Mouse (Mus musculus): ENCODE measurements around the gene Hrh3.

Hrh3 gene

DNA sequence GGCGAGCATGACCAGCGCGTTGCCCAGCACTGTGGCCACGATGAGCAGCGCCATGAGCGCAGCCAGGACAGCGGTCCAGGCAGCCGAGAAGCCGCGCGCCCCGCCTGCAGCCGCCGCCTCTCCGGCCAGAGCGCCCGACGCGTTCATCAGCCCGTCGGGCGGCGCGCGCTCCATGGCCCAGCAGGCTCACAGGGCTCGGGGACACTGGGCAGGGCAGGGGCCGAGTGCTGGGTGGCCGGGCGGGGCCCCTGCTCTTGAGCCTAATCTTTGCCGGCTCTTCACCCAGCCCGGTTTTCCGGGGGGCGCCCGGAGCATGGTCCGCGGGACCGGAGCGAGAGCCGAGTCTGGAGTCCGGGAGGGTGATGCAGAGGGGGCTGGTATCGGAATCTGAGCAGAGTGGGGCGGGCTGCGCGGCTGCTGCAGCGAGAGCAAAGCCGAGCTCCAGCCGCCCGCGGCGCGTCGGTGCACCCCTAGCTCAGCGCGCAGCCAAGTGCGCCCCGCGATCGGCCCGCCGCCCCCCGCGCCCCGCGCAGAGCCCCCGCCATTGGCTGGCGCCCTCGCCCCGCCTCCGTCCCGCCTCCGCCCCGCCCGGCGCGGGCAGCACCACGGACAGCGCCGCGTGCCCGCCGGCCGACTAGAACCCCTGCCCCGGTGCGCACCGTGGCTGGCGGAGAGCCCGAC, at the start of gene Hrh3:
TSS of gene Hrh3 (minus strand) at position 511 of the 681 bp plus-strand sequence.
- peak; percentile 88 to 96 for DNase-seq (ENCODE audit: inconsistent age in 2 of 2, low spot score in 1 of 2)

GRCm38 (mm10) chr2:180148551-180148950, 44.3 kb upstream of the Hrh3 start:
- DNase-seq (ENCODE audit: inconsistent age in 2 of 2, low spot score in 1 of 2) = peak in 1 of 2 experiments; percentile 46

DNA sequence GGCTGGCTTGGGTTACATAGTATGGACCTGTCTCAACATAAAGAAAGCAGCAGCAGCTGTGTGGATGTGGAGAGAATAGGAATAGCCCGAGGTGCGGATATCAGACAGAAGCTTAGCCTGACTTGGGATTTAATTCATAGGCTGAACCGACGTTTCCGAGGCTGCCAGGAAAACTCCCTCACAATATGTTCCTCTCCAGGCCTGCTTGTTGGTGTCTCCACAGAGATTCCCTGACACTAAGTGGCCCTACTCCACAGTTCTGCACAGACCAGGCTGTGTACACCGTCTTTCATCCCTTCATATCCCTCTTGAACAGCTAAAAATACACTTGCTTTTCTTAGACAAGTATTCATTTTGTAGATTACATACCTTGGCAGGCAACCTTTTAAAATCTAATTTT, 43.1 kb upstream of the Hrh3 start:
- DNase-seq (ENCODE audit: inconsistent age in 2 of 2, low spot score in 1 of 2) = no peak

DNA sequence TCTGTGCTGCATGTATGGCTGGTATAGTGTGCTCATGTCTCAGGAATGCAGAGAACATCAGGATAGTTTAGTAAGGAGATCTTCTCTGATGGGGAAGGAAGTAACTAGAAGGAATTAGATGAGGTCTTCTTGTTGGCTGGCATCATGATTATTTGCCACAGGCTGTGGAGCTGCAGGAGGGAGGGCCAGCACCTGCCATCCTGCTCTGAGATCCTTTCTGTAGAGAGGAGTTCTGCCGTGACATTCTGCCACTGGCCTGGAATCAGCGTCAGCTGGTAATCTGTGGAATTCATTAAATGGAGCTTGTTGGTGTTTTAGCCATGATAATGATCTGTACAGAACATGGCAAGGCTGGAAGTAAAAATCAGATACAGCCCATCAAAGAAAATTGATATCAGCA, 41.8 kb upstream of the Hrh3 start:
- no peak for DNase-seq (ENCODE audit: inconsistent age in 2 of 2, low spot score in 1 of 2)

DNA sequence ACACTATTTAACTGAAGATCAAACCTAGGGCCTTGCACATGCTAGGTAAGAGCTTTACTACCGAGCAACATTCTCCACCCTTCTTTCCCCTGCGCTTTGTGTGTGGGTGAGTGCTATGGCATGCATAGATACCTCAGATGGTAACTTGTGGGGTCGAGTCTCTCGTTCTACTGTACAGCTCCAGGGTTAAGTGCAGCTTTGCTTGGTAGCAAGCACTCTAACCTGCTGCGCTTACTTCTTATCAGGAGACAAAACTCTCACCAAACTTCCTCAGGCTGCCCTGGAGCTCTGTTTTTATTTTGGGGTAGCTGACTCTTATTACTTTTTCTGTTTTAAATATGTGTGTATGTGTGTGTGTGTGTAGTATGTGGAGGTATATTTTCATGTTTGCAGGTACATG, 31.1 kb upstream of the Hrh3 start:
- DNase-seq (ENCODE audit: inconsistent age in 2 of 2, low spot score in 1 of 2) = no peak

DNA sequence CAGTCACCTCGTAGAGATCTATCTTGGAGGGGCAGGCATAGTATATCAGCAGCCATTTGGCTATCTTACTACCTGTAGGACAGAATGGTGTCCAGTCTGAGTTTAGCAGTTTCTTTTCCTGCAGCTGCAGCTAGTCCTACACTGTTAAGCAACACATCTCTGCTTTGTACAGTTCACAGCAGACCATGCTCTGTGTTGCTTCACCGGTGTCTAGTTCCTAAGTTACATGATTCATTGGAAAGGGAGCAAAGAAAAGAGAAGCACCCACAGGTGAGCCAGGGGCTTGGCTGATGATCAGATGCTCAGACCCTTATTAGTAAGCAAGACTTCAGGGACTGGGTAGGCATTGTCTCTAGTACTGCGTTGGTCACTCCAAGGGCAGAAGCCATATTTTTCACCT, 29.6 kb upstream of the Hrh3 start:
- DNase-seq (ENCODE audit: inconsistent age in 2 of 2, low spot score in 1 of 2) = no peak

DNA sequence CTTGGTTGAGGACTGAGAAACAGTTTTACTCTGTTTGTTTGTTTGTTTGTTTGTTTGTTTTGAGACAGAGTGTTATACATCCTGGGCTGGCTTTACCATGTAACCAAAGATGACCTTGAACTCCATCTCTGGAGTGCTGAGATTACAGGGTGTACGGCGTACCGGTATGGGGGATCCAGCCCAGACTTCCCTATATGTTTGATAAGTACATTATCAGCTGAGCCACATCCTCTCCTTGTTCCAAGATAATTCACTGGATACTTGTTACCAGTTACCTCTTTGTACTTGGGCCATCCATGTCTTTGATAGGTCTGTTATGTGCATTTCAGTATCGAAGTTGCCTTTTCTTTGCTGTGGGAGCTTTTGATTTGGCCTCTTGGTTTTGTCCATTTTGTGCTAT, 28.9 kb upstream of the Hrh3 start:
- DNase-seq (ENCODE audit: inconsistent age in 2 of 2, low spot score in 1 of 2) = no peak

DNA sequence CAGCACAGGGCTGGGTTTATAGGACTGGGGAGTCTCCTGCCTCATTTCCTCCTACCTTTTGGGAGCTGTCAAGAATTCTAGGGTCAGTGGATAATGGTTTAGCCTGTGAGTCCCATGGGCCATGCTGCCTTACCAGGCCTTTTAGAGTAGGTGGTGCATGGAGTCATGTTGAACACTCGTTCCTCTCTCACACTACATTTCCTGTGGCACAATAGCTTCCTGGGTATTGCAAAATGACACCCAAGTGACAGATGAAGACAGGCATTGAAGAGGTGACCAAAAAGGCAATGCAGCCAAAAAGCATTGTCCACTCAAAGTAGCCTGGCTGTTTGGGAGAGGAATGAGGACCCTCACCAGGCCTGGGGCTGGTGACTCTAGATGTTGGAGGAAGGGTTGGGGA, 23.4 kb upstream of the Hrh3 start:
- DNase-seq (ENCODE audit: inconsistent age in 2 of 2, low spot score in 1 of 2) = no peak

DNA sequence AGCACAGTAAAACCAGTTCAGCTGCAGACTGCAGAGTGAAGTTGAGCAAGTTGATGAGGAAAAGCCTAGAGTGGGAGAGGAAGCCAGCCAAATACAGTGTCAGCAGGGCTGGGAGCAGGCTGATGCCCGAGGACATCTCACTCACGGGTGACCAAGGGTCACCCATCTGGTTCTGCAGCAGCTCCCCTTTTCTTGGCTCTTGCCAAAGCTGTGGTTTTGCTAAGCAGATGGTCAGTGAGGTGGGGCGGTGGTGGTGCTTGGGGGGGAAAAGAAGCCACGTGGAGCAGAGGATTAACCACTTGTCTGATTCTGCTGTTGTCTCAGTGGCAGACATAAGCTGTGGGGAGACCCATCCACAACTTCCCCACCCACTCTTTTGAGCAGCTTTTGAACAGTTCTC, 21.9 kb upstream of the Hrh3 start:
- peak; percentile 72 to 81 for DNase-seq (ENCODE audit: inconsistent age in 2 of 2, low spot score in 1 of 2)

DNA sequence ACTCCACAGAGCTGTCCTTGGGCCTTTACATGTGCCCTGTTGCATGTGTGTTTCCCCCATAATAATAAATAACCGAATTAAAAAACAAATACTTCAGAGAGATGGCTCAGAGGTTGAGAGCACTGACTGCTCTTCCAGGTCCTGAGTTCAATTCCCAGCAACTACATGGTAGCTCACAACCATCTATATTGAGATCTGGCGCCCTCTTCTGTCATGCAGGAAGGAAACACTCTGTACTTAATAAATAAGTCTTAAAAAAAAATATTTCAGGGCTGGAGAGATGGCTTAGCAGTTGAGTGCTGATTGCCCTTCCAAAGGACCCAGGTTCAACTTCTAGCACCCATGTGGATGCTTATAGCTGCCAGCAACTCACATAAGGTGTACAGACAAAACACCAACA, 19.9 kb upstream of the Hrh3 start:
- no peak for DNase-seq (ENCODE audit: inconsistent age in 2 of 2, low spot score in 1 of 2)

DNA sequence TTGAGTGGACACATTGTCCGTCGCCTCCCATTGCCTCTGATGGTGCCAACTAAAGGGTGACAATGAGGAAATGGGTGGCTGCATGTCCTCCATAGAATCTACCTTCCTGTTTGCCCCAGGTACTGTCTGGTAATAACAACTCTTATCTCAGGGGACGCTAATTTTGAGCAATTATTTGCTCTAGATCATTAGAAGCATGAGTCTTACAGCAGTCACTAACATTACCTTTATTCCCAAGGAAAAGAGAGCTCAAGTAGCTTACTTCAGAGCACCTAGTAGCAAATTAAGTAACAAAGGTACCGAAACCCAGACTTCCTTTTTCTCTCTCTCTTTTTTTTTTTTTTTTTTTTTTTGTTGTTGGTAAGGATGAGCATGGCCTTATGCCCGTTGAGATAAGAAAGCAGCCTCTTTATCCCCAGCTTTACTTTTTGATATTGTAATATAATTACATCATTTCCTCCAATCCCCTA, 16.0 kb upstream of the Hrh3 start:
- DNase-seq (ENCODE audit: inconsistent age in 2 of 2, low spot score in 1 of 2) = no peak

GRCm38 (mm10) chr2:180119439-180120291, 15.4 kb upstream of the Hrh3 start:
- no peak for DNase-seq (ENCODE audit: inconsistent age in 2 of 2, low spot score in 1 of 2)

DNA sequence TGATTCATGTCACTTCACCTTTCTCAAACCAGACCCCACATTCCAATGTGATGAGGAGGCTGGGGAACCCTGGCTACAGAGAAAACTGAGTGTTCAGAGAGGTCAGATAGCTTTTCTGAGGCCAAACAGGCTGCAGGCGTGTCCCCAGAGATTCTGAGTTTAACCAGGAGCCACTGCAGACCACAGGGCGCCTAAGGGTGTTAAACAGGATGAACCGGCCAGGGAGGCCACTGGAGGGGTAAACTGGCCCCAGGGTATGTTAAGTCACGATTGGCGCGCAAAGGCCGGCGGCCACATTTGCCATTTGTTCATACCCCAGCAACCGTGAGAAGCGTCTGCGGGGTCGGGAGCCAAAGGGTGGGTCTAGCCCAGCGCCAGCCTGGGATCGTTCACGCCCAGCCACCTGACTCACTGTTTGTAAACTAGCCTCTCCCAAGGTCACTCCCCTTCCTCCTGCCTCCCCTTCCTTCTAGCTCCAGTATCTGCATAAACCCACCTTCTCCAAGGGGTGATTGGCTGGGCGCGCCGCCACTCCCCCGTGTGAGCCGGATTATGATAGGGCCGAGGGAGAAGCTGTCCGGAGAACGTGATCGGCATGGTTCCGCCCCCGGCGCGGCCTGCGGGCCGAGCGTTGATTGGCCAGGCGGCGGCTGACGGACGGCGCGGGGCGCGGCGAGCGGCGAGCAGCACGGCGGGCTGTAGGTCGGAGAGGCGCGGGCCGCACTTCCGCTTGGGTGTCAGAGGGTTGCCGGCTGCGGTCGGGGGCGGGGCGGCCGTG, 14.6 kb upstream of the Hrh3 start, which contains the start of gene Osbpl2:
TSS of gene Osbpl2 (plus strand) at position 646 of the 778 bp plus-strand sequence.
- peak; percentile 100 for DNase-seq (ENCODE audit: inconsistent age in 2 of 2, low spot score in 1 of 2)

DNA sequence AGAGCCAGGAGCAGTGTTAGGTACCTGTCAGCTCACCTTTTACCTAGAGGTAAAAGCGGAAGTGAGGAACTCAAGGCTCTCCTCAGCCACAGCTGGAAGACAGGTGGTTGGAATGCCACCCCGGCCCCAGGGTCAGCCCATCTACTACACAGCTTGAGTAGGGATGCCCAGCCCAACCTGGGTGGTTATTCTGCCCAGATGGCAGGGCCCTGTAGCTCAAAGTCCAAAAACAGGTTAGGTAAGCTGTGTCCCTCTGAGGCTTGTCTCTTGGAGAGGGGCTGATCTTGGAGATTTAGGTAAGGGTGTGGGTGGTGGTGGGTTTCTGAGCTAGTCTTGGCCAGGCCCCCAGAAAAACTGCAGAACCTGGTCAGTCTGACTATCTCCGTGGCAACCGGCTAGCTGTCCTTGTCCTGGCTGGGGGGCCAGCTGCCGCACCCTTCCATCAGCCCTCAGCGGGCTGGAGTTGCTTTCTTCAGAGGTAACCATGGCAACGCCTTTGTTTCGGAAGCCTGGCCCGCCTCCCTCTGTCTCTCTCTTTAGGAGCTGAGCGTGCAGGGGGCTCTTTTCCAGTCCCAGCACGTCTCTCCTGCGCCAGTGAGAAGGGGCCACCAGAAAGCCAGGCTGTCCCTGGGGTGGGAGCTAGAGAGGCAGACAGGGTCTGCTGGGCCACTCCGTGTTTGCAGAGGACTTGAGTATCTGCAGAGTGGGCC, 13.4 kb upstream of the Hrh3 start:
- peak; percentile 40 to 69 for DNase-seq (ENCODE audit: inconsistent age in 2 of 2, low spot score in 1 of 2)

GRCm38 (mm10) chr2:180116741-180117484, 12.6 kb upstream of the Hrh3 start:
- peak; percentile 31 to 43 for DNase-seq (ENCODE audit: inconsistent age in 2 of 2, low spot score in 1 of 2)

DNA sequence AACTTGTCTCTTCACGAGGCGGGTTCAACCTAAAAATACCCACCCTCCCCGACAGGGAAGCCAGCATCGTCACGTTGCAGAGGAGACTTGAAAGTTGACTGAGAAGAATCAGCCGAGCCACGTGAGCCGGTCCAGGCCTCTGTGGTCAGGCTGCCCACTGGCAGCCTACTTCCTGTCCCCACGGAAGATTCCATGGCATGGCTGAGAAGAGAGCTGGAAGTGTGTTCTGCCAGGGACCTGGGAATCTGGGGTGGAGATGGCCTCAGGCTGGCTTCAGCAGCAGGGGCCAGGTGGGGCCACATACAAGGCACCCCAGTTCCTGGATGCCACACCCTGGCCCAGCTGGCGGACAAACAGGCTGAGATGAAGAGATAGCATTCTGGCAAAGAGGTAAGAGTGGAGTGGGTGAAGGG, 11.8 kb upstream of the Hrh3 start:
- no peak for DNase-seq (ENCODE audit: inconsistent age in 2 of 2, low spot score in 1 of 2)

DNA sequence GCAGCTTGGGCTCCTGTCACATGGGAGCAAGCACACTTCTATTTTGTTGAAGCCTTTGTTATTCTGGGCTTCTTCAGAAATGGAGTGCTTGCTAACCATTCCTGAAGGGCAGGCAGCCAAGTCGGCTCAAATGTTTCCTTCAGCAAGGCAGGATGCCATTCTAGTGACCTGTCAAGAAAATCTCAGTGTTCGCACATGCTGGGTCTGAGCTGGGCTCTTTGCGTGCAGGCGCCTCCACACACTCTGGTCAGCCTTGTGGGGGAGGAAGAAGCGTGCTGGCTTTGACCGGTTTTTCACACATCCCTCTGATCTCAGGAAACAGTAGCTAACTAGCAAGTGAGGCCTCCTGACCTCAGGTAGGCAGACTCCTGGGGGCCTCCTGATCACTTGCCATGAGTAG, 11.0 kb upstream of the Hrh3 start:
- DNase-seq (ENCODE audit: inconsistent age in 2 of 2, low spot score in 1 of 2) = peak; percentile 52 to 67

DNA sequence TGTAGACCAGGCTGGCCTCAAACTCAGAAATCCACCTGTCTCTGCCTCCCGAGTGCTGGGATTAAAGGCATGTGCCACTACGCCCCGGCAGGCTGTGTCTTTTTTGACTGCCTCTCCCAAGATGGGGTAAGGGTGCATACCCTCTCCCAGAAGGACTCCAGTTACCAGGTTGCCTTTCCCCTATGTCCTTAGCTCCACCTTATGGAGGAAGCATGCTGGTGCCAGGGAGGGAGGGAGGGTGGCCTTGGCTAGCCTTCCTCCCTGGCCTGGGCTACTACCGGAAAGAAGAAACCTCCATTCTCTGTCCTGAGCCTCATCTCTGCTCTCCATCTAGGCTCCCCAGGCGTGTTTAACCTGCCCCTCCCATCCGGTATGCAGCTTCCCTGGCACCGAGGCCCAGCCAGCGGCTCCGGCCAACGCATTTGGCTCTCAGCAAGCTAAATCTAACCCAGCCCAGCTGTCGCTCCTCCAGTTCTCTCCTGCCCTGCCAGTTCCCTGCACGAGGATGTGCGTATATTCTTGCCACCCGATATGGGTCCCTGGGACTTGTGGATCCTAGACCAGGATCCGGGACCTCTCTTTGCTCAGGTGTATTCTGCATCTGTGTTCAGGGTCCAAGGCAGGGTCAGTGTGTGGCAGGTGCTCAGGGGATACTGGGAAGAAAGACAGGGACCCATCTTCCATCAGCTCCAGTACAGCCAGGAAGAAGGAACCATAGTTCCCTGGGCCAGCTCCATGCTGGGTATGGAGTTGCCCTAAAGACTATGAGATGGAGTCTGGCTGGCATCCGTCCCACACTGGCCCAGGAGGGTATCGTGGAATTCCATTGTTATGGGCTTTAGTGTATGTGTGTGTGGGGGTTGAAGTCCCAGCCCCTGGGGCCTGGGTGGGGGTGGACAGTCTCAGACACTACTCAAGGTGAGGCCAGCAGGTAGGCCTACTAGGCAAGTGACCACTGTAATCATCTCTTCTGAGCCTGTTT, 9.9 kb upstream of the Hrh3 start:
- DNase-seq (ENCODE audit: inconsistent age in 2 of 2, low spot score in 1 of 2) = peak; percentile 35 to 60

- no peak for DNase-seq (ENCODE audit: inconsistent age in 2 of 2, low spot score in 1 of 2)
Observed at GRCm38 (mm10) chr2:180108285-180108684, 4.0 kb upstream of the Hrh3 start.
